ENCODE assay signal across 8 mouse cellular contexts in the genomic region with DNA sequence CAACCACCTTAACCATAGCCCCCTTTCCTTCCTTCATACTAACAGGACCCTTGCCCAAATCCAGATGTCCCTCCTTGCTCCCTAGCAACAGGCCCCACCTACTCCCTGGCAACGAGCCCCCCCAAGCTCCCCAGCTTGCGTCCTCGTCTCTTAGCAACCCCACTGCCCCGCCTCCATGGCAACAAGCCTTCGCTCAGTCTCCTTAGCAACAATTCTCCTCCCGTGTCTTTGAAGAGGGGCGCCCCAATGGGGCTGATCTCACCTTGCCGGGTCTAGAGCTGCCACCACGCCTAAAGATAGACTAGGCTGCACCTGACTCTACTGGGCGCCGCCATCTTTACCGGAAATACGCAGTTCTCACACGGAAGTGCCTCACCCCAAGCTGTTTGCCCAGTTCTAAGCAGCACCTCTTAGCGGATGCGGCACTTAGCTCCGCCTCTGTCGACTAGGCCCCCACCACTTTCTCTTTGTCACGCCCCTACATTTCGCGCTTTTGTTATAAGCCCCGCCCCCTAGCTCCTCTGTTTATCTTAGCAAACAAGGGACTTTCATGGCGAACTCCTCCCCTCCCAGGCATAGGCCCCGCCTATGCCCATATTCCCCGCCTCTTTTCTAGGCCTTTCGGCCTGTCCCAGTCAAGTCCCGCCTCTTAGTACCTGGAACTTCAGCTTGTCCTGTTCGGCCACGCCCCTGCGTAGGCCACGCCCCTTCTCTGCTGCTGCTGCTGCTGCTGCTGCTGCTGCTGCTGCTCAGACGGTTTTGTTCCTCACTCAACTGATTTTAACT. TPM values are rescaled to one million over a fixed set of nuclear protein-coding genes. Genes with fewer than 3 reads are reported as not detected.
A peak's percentile ranks its signal among the peaks of the same experiment; 100 is the strongest.
DNase-seq lines count a peak whose midpoint lies in the region; ATAC-seq lines count a peak whose summit lies in the region.

A gene (minus strand): TSS at position 437 of the 786 bp plus-strand sequence.

- no peaks in the 10 kb centered on the region for H3K4me1 ChIP-seq in hindbrain, embryonic 11.5 days (replicated peaks; ENCODE audit: control insufficient read depth, insufficient read depth, low read length)

- WGBS in hindbrain, embryonic 11.5 days, result under 1% methylated on average over 32 of the region's 32 CpGs

- H3K27me3 ChIP-seq in hindbrain, embryonic 11.5 days (ENCODE audit: control insufficient read depth, insufficient read depth, low read length), result no peaks in the 10 kb centered on the region

- H3K27ac ChIP-seq in hindbrain, embryonic 11.5 days (ENCODE audit: low read depth, low read length), result 0 out of 2 replicates have a peak within 1 kb of the TSS, but pooled peaks have one; percentile 25

- peak within 1 kb of the TSS; percentile 49 for H3K9ac ChIP-seq in hindbrain, embryonic 11.5 days (ENCODE audit: low read depth, low read length)

- ATAC-seq in hindbrain, embryonic 11.5 days (ENCODE audit: low FRiP score), result peak; percentile 99

- H3K36me3 ChIP-seq in hindbrain, embryonic 11.5 days (ENCODE audit: control insufficient read depth, insufficient read depth, low read length), result 0 out of 2 replicates have a peak, but pooled peaks cover 3% of the 10 kb centered on the region

- H3K9me3 ChIP-seq in hindbrain, embryonic 11.5 days (ENCODE audit: control insufficient read depth, low read length), result no peaks in the 10 kb centered on the region

- peak within 1 kb of the TSS; percentile 64 for H3K4me2 ChIP-seq in hindbrain, embryonic 11.5 days (replicated peaks; ENCODE audit: low read depth, low read length)

- DNase-seq in Muller cell, postnatal 12 days (ENCODE audit: inconsistent ontology term), result peak; percentile 98
- DNase-seq in cerebellum, adult 9-11 months, result peak; percentile 96
- peak; percentile 92 to 93 for DNase-seq in frontal cortex, adult 2 months (ENCODE audit: extremely low spot score in 1 of 2, low spot score in 1 of 2)
- DNase-seq in hindbrain, embryonic 11.5 days (ENCODE audit: low spot score), result peak; percentile 95
- peak; percentile 84 to 86 for DNase-seq in layer of hippocampus, postnatal 10 days (ENCODE audit: low spot score in 2 of 2)
- DNase-seq in lung, postnatal 10 days, result peak; percentile 99
- peak; percentile 91 for DNase-seq in ovary, postnatal 36 days (ENCODE audit: low spot score)
- peak; percentile 95 for DNase-seq in thymus, postnatal 25 days

- peak within 1 kb of the TSS; percentile 50 for H3K4me3 ChIP-seq in hindbrain, embryonic 11.5 days (ENCODE audit: low read depth, low read length)

RNA-seq across cellular contexts. Expression of the gene that starts here (rescaled TPM):
- 98.4 and 107 TPM in 2 replicates for polyA plus RNA-seq in frontal cortex, adult 2 months (2012; rRNA removed)
- 112 and 114 TPM in 2 replicates for polyA plus RNA-seq in hindbrain, embryonic 11.5 days (2014; fragmentation: Nextera tagmentation; extraction: Ambion mirVana)
- total RNA-seq in layer of hippocampus, postnatal 10 days (2021), result 10 to 100 TPM; 93.2 to 97.2 TPM

Comparison
In these comparisons a context has a peak if more than half of its experiments do, and no peak if none do; other contexts are left out.
1. Peak in every context shown above with its lines: DNase-seq, ATAC-seq, H3K4me3 ChIP-seq and H3K27ac ChIP-seq.